Mouse (Mus musculus) ZHBTc4 (cell line): ENCODE measurements around the gene Scml4.
A peak's percentile ranks its signal among the peaks of the same experiment; 100 is the strongest.

Experiments
- DNase-seq: peaks from one replicate; pipeline ENCODE4 v3.0.0-alpha.2; 2011; ENCODE audit warnings: low read depth, low spot score

The Scml4 gene

DNA sequence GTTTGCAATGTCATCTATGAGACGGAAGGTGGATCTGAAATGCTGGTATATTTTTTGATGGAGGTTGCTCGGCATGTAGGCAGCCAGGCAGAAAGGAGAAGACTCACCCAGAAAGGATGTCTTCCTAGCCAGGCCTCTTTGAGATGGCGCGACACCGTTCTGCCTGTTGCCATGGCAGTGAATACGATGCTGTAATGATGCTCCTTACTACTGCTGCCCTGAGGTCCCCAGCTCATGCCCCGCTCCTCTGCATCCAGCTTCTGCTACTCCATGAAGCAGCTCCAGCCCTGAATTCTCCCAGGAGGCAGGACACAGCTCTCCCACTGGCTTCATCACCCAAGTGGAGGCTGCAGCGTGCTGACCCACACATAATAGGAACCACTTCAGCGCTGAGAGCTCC is 130.8 kb downstream of the Scml4 start:
- no peak for DNase-seq

DNA sequence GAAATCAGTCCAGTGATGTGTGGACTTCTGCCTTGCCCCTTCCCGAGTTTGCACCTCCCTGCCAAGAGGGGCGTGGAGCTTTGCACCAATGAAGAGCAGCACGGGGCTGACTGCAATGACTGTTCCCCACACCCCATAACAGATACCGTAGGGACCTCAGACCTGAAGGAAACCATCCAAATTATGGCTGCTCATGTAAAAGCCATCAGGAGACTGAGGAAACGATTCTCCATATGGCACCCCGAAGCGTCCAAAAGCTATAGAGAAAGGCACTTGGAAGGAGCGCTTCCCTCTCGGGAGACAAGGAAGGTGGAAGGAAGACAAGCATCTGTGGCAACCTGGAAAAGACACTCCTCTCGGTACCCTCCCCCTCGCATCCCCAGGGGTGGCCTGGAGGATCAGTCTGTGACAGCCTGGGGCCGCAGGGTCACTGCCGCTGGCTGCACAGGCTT is 134.2 kb downstream of the Scml4 start:
- DNase-seq = no peak

DNA sequence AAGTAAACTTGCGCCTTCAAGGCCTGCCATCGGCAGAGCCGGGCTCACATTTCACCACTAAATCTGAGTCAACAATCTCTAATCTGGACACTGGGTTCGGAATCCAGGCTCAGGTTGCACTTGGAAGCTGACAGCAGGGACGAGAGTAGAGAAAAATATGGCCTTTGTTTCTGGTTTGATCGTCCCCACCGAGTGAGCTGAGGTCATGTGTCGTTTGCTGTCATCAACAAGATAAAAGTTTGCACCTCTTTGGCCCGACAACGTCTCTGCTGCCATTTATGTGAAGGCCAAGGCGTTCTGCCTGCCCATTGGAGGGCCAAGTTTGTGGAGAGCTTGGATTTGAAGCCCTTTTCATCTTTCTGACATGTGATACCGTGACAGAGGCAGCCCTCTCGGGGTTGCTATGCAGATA is 135.3 kb downstream of the Scml4 start:
- no peak for DNase-seq

DNA sequence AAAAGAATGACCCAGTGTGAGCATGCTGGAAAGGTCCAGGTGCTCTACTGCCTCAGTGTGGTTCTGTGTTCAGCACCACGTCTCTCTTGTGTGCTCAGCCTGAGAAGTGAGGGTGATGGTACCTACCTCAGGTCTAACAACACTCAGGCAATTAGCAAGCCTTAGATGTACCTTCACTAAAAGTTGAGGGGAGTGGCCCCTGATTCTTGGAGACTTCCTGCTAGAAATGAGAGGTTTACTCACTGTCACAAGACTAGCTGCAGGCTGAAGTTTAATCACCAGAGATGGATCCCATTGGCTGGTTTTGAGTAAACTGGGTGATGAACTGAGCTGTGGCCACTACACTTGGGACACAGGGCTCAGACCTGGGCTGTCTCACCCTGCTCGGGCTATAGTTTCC is 137.1 kb downstream of the Scml4 start:
- no peak for DNase-seq

DNA sequence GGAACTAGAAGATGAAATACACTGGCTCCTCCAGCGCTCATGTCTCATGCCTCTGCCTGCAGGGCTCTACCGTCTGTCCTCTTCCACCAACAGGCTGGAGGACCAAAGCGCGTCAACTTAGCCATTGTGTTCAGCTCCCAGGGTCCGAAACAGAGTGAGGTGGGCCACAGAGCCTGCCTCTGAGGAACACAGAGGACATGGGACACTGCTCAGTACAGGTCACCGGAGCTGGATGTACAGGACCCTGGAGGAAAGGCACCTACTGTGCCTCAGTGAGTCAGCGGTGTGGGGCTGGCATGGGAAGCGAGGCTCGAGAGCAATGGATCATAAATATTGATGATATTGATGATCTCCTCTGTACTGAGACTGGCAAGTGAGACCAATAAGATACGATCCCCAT is 139.2 kb downstream of the Scml4 start:
- DNase-seq = no peak

DNA sequence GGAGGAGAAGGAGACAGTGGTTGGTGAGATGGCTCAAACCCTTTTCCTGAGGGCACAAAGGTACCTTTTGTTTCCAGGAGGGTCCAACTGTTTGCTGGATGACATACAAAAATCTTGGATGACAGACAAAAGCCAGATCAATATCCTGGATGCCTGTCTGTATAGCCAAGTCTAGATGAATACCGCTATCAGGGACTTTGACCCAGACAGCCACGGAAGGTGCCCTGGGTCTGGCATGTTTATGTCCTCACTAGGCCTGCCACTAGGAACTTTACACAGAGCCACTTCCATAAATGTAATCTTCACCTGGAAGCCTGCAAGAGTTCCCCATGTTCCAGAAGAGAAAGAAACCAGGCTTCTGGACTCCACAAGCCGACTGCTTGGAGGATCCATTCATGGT is 141.3 kb downstream of the Scml4 start:
- DNase-seq = no peak

DNA sequence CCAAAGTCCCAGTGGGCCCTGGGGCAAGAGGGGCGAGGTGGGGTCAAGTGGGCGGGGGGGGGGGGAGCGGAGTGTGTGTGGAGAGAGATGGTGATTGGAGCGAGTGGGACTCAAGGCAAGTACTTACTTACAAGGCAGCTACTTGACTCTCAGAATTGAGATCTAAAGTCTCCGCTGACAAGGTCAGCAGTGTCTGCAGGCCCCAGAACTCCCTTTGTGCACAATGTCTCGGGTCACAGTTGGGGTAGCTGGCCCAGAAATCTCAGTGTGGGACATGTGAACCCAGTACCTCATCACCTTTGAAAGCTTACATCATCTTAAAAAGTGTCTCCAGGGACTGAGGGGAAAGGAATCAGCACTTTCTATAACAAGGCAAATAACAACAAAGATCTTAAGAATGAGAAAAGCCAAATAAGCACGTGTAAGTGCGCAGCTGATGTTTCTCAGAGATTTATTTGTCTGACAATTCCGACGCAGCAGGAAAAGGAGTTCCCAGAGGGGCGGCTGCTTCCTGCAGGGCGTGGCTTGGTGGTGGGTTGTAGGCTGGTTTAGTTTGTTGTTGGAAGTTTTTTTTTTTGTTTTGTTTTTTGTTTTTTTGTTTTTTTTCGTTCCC is 142.0 kb downstream of the Scml4 start:
- peak; percentile 45 for DNase-seq

DNA sequence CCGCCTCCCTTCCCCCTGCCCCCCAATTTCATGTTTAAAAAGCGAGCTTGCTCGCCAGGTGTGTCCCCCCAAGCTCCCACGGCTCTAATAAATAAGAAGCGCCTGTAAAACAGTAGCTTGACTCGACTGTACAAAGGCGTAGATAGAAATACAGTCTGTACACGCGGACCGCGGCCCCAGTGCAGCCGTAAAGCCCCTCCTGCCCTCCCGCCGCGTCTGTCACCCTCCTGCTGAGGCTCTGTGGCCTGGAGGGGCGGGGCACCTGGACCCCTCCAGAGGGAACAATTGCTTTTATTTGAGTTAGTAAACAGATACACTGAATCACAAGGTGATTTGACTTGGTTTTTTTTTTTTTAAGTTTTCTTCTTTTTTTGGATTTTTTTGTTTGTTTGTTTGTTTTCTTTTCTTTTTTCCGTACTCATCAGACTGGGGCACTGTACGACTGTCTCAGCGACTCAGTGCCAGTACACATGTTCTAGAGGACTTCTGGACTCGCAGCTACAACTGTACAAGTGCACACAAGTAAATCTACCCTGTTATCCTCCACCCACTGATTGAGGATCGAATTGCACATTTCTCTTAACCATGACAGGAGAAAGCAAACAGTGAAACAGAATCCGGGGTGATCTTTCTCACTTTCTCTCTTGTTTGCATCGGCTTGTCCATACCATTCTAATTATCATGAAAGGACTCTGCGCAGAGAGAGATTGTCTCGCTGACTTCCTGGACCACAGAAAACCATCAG is 142.7 kb downstream of the Scml4 start:
- DNase-seq = peak; percentile 66

DNA sequence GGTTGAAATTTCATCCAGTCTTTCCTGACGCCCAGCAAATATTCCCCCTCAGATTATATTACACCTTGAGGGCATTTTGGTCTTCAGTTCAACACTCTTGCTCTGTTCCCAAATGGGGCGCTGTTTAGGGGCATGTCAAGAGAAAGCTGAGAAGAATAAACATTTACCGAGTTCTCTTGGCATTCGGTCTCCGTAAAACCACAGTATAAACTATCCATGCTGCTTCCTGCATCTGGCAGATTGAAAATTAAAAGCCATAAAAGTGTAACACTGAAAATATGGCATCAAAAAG is 143.2 kb downstream of the Scml4 start:
- no peak for DNase-seq

DNA sequence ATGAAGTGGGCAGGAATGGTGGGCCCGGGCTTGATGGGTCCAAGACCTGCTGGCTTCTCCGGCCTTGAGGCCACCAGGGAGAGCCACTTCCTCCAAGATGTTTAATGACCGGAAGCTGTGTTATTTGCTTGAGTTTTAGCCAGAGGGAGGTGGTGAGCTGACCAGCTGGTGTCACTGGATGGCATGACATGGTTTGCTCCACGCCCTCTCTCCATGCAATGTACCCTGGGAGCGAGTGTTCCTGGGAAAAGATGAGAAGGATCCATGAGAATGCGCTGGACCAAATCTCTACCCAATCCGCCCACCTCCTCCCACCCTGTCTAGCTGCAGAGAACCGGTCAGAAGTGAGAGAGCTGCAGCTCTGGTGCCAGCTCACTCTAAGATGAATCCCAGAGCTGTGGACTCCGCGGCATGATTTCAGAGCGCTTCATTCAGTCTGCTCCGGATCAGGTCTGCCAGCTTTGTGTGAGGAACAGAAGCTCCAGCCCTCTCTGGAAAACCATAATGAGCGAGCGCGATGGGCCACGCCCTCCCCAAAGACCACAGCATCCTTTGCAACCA is 144.1 kb downstream of the Scml4 start:
- no peak for DNase-seq

DNA sequence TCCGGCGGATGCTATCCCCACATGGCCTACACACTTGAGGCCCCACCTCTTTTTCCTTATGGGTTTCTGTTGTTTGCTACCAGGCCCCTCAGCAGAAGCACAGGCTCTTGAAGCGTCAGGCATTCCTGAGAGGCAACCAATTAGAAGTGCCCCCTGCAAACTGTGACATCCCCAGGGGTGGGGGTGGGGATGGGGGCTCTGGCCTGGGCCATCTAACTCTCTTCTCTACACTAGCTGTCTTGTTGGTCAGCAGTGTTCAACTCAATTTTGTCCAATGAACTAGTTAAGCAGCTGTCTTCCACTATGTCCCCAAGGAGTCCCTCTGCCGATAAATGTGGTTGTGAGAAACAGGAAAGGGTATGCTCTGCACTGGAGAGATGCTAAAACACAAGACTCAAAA is 144.9 kb downstream of the Scml4 start:
- no peak for DNase-seq

DNA sequence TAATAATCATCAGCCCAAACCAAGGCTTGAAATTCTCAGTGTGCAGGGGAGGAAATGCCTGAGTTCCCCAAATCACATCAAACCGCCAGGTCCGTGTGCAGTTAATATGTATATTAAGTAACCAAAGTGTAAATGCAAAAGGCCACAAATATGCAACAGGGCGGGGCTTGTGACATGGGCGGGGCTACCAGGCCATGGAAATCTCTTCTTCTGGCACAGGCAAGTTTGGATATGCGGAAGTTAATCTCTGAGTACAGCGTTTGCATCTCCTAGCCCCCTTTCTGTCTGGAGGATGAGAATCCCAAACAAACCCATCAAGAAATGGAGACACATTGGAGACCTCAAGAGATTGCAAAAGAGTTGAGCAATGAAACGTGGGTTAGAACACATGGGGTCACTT is 145.5 kb downstream of the Scml4 start:
- peak; percentile 13 for DNase-seq

DNA sequence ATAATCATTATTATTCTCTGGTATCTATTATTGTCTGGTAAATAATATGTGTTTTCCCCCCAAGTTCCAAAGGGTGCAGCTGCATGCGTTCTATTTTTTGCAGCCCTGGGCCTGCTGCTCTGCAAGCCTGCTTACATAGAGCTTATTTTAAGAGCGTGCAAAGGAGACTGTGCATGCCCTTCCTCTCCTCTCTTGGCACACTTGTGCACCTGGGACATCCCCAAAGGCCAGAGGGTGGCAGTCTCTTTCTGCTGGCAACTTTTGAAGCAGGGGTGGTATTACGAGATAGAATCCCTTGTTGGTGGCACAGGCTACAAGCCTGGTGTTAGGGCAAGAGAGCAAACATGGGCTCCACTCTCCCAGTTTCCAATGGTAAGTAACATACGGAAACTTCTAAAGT is 146.4 kb downstream of the Scml4 start:
- no peak for DNase-seq

DNA sequence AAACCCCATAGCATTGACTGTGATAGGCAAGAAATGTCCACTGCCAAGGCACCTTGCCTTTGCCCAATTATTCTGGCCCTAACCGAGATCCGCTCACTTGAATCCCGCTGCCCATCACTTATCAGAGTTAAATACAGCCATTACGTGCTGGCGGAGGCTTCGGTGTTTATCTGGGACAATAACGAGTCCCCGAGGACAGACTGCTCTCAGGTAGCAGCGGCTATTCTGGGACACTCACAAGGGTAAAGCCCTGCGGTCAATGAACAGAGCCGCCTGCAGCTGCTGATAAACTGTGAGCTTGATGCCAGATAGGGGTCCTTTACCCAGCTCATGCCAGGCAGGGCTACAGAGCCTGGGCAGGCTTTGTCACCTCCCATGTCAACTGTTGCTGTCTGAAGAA is 147.9 kb downstream of the Scml4 start:
- DNase-seq = no peak
